Mouse (Mus musculus): ENCODE results near the gene Irgm1.
"Not testable (repeated sequence)": the region's sequence is repeated elsewhere in the genome, so short reads cannot be mapped to it uniquely, and the experiment has no call there.

- TF ChIP-seq CTCF, EP300 (IDR thresholded peaks at IDR 0.05; ENCODE audit: low read depth): not testable (repeated sequence)
Observed at GRCm38 (mm10) chr11:48821299-48821698, 50.2 kb downstream of the Irgm1 start.

Data from heart, postnatal 0 days (tissue).